Mouse (Mus musculus) limb, embryonic 12.5 days (tissue): Measurements from ENCODE around the gene Smg6. TPM values are rescaled to one million over a fixed set of nuclear protein-coding genes. Genes with fewer than 3 reads are reported as not detected.

ENCODE experiments used
- ATAC-seq: fragments of 200-750 bp; cut with Nextera tagmentation; 2 replicates; pipeline ENCODE4 v1.8.0; 2017; ENCODE audit warnings: low read depth, moderate TSS enrichment; ENCODE audit not compliant: insufficient number of reproducible peaks, insufficient read depth, low FRiP score, low TSS enrichment
- H3K27ac ChIP-seq: fragments of 300-500 bp; sonication (generic); 2 replicates; pipeline ENCODE4 v1.5.1; 2016; ENCODE audit warnings: mild to moderate bottlenecking, moderate library complexity
- H3K27me3 ChIP-seq: fragments of 300-500 bp; sonication (generic); 2 replicates; pipeline ENCODE4 v1.6.1; 2016; ENCODE audit warnings: mild to moderate bottlenecking, moderate library complexity
- H3K36me3 ChIP-seq: fragments of 300-500 bp; sonication (generic); 2 replicates; pipeline ENCODE4 v1.6.1; 2016; ENCODE audit warnings: mild to moderate bottlenecking, moderate library complexity
- H3K4me1 ChIP-seq: fragments of 300-500 bp; sonication (generic); replicated peaks from 2 replicates; pipeline ENCODE4 v1.6.1; 2016
- H3K4me2 ChIP-seq: fragments of 300-500 bp; sonication (generic); 2 replicates; pipeline ENCODE4 v1.6.1; 2016; ENCODE audit warnings: mild to moderate bottlenecking, moderate library complexity
- H3K4me3 ChIP-seq: fragments of 300-500 bp; sonication (generic); replicated peaks from 2 replicates; pipeline ENCODE4 v1.5.1; 2016; ENCODE audit warnings: mild to moderate bottlenecking
- H3K9ac ChIP-seq: fragments of 300-500 bp; sonication (generic); replicated peaks from 2 replicates; pipeline ENCODE4 v1.6.1; 2016; ENCODE audit warnings: mild to moderate bottlenecking, moderate library complexity
- H3K9me3 ChIP-seq: fragments of 300-500 bp; sonication (generic); 2 replicates; pipeline ENCODE4 v1.6.1; 2016; ENCODE audit warnings: mild to moderate bottlenecking, moderate library complexity
- WGBS: fragments of 180-500 bp; shearing (Covaris S2); methylation state at CpG from one replicate; pipeline ENCODE4 v1.1.7; 2016; 5-methylcytosine and 5-hydroxymethylcytosine counted together
- polyA plus RNA-seq: library from polyadenylated mRNA; unstranded; fragments of >200 nt; fragmentation: Nextera tagmentation; extraction: Ambion mirVana; gene quantifications from 2 replicates; pipeline ENCODE4 v1.2.1, GENCODE M21; 2016

Smg6 gene
- polyA plus RNA-seq, 1 experiment from 2014 or later, result 22.7 TPM

DNA sequence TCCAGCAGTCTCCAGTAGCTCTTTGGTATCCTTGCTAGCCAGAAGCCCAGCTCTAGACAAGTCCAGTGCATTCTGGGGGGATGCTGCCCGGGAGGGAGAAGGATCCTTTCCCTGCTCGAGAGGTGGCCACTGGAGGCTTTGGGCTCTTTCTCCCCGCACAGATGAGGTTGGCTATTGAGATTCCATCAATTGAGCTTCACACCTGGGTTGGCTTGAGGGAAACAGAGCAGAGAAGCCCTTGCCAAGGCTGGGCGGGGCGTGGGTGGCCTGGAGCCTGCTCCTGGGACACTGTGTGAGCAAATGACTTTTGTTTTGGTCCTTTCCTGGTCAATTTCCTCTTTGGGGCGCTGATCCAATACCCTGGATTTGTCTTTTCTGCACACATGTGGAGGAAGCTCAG lies 270.5 kb downstream of the Smg6 start:
- H3K9me3 ChIP-seq, result no peaks in the 10 kb centered on the region
- H3K27me3 ChIP-seq, result peaks cover 97% of the 10 kb centered on the region
- H3K4me1 ChIP-seq, result peaks cover 35% of the 10 kb centered on the region
- no peak overlapping the region for H3K4me2 ChIP-seq
- 50% methylated on average over 6 of the region's 6 CpGs for WGBS
- H3K9ac ChIP-seq, result no peak overlapping the region
- H3K36me3 ChIP-seq, result no peaks in the 10 kb centered on the region
- ATAC-seq, result no peak
- H3K27ac ChIP-seq, result no peak overlapping the region
- H3K4me3 ChIP-seq, result no peak overlapping the region

- Histone ChIP-seq H3K9me3 (no peaks in the 10 kb centered on the region), H3K27ac (no peak overlapping the region), H3K9ac (no peak overlapping the region), H3K4me2 (no peak overlapping the region), H3K4me1 (peaks cover 39% of the 10 kb centered on the region), H3K27me3 (peaks cover 80% of the 10 kb centered on the region), H3K36me3 (no peaks in the 10 kb centered on the region), H3K4me3 (no peak overlapping the region)
- no peak for ATAC-seq
- 33% methylated on average over 7 of the region's 7 CpGs for WGBS
These were observed 272.3 kb downstream of the Smg6 start for GRCm38 (mm10) chr11:75197956-75198355.

DNA sequence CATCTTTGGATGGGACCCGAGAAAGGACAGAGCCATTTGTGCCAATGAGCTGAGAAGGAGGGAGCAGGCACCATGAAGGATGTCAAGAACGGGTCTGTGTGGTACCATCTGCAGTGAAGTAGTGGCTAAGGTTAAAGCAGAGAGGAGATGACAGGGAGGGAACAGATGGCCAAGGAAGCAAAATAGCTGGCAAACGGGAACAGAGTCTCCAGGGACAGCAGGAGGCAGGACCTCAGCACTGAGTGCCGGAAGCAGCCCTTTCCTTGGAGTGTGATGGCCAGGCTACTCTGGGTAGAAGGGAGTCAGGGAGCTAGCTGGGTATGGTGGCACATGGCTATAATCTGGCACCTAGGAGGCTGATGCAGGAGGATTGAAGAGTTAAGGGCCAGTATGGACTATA lies 273.2 kb downstream of the Smg6 start:
- Histone ChIP-seq H3K4me3 (no peak overlapping the region), H3K9me3 (no peaks in the 10 kb centered on the region), H3K27me3 (peaks cover 73% of the 10 kb centered on the region), H3K9ac (no peak overlapping the region), H3K36me3 (no peaks in the 10 kb centered on the region), H3K4me1 (peaks cover 36% of the 10 kb centered on the region), H3K4me2 (no peak overlapping the region), H3K27ac (no peak overlapping the region)
- ATAC-seq, result no peak
- 71% methylated on average over 4 of the region's 4 CpGs for WGBS

DNA sequence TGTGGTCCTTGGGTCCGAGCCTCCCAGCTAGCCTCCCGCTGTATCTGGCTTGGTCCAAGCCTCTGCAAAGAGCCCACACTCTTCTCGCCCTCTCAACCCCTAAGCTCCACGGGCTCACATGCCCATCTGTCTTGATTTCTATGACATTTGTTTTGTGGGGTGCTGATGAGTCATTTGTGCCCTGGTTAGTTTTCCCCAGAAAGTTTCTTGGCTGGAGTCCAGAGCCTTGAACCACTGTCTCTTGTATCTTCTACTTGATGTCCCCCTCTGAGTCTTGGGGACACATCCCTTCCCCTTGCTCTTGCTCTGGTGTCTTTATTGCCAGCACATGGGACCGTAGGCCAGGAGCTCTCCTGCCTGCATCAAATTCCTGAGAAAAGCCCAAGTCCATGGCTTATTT lies 274.3 kb downstream of the Smg6 start:
- H3K4me3 ChIP-seq, result no peak overlapping the region
- 75% methylated on average over 5 of the region's 5 CpGs for WGBS
- no peak overlapping the region for H3K4me2 ChIP-seq
- H3K27me3 ChIP-seq, result peaks cover 64% of the 10 kb centered on the region
- no peak overlapping the region for H3K27ac ChIP-seq
- no peak overlapping the region for H3K9ac ChIP-seq
- peaks cover 33% of the 10 kb centered on the region for H3K4me1 ChIP-seq
- H3K9me3 ChIP-seq, result no peaks in the 10 kb centered on the region
- no peaks in the 10 kb centered on the region for H3K36me3 ChIP-seq
- ATAC-seq, result no peak

GRCm38 (mm10) chr11:75200935-75201334 lies 275.3 kb downstream of the Smg6 start:
- Histone ChIP-seq H3K9ac (no peak overlapping the region), H3K27me3 (peaks cover 54% of the 10 kb centered on the region), H3K4me3 (no peak overlapping the region), H3K9me3 (no peaks in the 10 kb centered on the region), H3K27ac (no peak overlapping the region), H3K36me3 (no peaks in the 10 kb centered on the region), H3K4me1 (peaks cover 26% of the 10 kb centered on the region; the same call in 1 of the 2 replicates), H3K4me2 (no peak overlapping the region)
- no peak for ATAC-seq
- WGBS, result 88% methylated on average over 12 of the region's 12 CpGs

- 62% methylated on average over 8 of the region's 8 CpGs for WGBS
- Histone ChIP-seq H3K36me3 (no peaks in the 10 kb centered on the region), H3K4me3 (no peak overlapping the region)
These were observed 276.1 kb downstream of the Smg6 start for GRCm38 (mm10) chr11:75201721-75202120.

GRCm38 (mm10) chr11:75203926-75204325 lies 278.3 kb downstream of the Smg6 start:
- WGBS, result 80% methylated on average over 4 of the region's 4 CpGs
- Histone ChIP-seq H3K27ac (no peak overlapping the region), H3K9ac (no peak overlapping the region), H3K27me3 (peaks cover 26% of the 10 kb centered on the region; the same call in 1 of the 2 replicates), H3K4me1 (peaks cover 29% of the 10 kb centered on the region; the same call in 1 of the 2 replicates), H3K4me3 (no peak overlapping the region), H3K36me3 (no peaks in the 10 kb centered on the region), H3K9me3 (no peaks in the 10 kb centered on the region), H3K4me2 (no peak overlapping the region)
- ATAC-seq, result no peak

More at GRCm38 (mm10) chr11:75201721-75202120, 276.1 kb downstream of the Smg6 start:
- ATAC-seq, result no peak
- Histone ChIP-seq H3K4me2 (no peak overlapping the region), H3K9ac (no peak overlapping the region), H3K9me3 (no peaks in the 10 kb centered on the region), H3K27me3 (peaks cover 46% of the 10 kb centered on the region), H3K4me1 (peaks cover 26% of the 10 kb centered on the region; the same call in 1 of the 2 replicates), H3K27ac (no peak overlapping the region)

- Histone ChIP-seq H3K4me2 (no peak overlapping the region), H3K36me3 (no peaks in the 10 kb centered on the region), H3K27me3 (peaks cover 21% of the 10 kb centered on the region; the same call in 1 of the 2 replicates), H3K4me3 (no peak overlapping the region), H3K4me1 (peaks cover 29% of the 10 kb centered on the region; the same call in 1 of the 2 replicates), H3K9ac (no peak overlapping the region), H3K9me3 (no peaks in the 10 kb centered on the region), H3K27ac (no peak overlapping the region)
- 38% methylated on average over 9 of the region's 9 CpGs for WGBS
- no peak for ATAC-seq
These were observed 278.8 kb downstream of the Smg6 start for GRCm38 (mm10) chr11:75204472-75204871.

GRCm38 (mm10) chr11:75206347-75206746 lies 280.7 kb downstream of the Smg6 start:
- Histone ChIP-seq H3K9me3 (no peaks in the 10 kb centered on the region), H3K9ac (no peak overlapping the region), H3K27ac (no peak overlapping the region), H3K4me1 (peaks cover 30% of the 10 kb centered on the region), H3K4me3 (no peak overlapping the region), H3K27me3 (0 out of 2 replicates have a peak, but pooled peaks cover 5% of the 10 kb centered on the region), H3K4me2 (no peak overlapping the region), H3K36me3 (no peaks in the 10 kb centered on the region)
- no peak for ATAC-seq
- 69% methylated on average over 4 of the region's 4 CpGs for WGBS

DNA sequence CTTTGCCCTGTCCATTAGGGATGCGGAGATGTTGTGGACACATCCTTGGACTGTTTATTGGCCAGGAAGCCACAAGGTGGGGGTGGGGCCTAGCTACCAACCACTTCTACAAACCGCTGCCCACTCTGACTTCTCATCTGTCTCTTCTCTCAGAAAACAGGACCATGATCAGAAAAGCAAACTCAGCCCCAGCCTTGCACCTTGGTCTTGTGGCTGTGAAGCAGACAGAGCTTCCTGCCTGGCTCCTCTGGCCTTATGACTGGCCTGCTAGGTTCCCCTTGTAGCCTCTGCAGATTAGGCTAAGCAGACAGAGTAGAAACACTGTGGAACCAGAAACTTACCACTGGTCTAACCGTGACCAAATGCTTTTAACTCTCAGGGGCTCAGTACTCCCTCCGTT lies 283.7 kb downstream of the Smg6 start:
- Histone ChIP-seq H3K9ac (no peak overlapping the region), H3K27me3 (0 out of 2 replicates have a peak, but pooled peaks cover 2% of the 10 kb centered on the region), H3K36me3 (no peaks in the 10 kb centered on the region), H3K4me1 (peaks cover 46% of the 10 kb centered on the region), H3K4me2 (no peak overlapping the region), H3K9me3 (no peaks in the 10 kb centered on the region), H3K27ac (no peak overlapping the region), H3K4me3 (no peak overlapping the region)
- 60% methylated on average over 4 of the region's 4 CpGs for WGBS
- ATAC-seq, result no peak

GRCm38 (mm10) chr11:75210093-75210492 lies 284.5 kb downstream of the Smg6 start:
- H3K9me3 ChIP-seq, result no peaks in the 10 kb centered on the region
- no peak for ATAC-seq
- no peaks in the 10 kb centered on the region for H3K36me3 ChIP-seq
- no peak overlapping the region for H3K4me3 ChIP-seq
- WGBS, result 72% methylated on average over 4 of the region's 4 CpGs
- H3K27me3 ChIP-seq, result no peaks in the 10 kb centered on the region
- H3K27ac ChIP-seq, result no peak overlapping the region
- H3K4me2 ChIP-seq, result no peak overlapping the region
- H3K4me1 ChIP-seq, result peaks cover 42% of the 10 kb centered on the region
- H3K9ac ChIP-seq, result no peak overlapping the region

DNA sequence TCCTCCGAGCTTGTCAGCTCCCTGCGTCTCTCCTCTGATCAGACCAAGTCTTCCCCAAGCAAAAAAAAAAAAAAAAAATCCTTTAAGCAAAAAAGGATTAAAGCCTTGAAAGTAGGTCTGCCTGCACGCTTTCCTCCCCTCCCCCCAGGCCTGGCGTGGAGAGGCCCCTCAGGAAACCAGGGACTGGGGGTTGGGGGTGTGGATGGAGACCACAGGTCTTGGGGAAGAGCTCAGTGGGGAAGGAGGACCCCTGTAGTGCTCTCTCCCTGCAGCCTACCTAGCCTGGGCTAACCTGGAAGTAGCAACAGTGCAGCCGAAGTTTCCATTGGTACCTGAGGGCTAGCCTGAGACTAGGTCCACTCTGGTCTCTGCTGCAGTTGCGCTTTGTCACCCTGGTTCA lies 285.1 kb downstream of the Smg6 start:
- Histone ChIP-seq H3K9me3 (no peaks in the 10 kb centered on the region), H3K4me1 (peaks cover 42% of the 10 kb centered on the region), H3K36me3 (no peaks in the 10 kb centered on the region), H3K4me3 (no peak overlapping the region), H3K9ac (no peak overlapping the region), H3K4me2 (no peak overlapping the region), H3K27ac (no peak overlapping the region), H3K27me3 (peaks cover 5% of the 10 kb centered on the region; the same call in 1 of the 2 replicates)
- ATAC-seq, result no peak
- WGBS, result 36% methylated on average over 6 of the region's 6 CpGs
